Mouse (Mus musculus) hindbrain, embryonic 10.5 days (tissue): ENCODE data around the gene Dcakd. TPM values are rescaled to one million over a fixed set of nuclear protein-coding genes. Genes with fewer than 3 reads are reported as not detected.

ENCODE experiments used
- DNase-seq: peaks from one replicate; pipeline ENCODE4 v3.0.0-alpha.2; 2017; ENCODE audit warnings: low spot score
- H3K27ac ChIP-seq: fragments of 300-500 bp; sonication (generic); 2 replicates; pipeline ENCODE4 v1.5.1; 2016; ENCODE audit warnings: mild to moderate bottlenecking, moderate library complexity
- H3K27me3 ChIP-seq: fragments of 300-500 bp; sonication (generic); 2 replicates; pipeline ENCODE4 v1.6.1; 2016; ENCODE audit warnings: mild to moderate bottlenecking; ENCODE audit not compliant: poor library complexity, insufficient read depth, severe bottlenecking
- H3K36me3 ChIP-seq: fragments of 300-500 bp; sonication (generic); 2 replicates; pipeline ENCODE4 v1.6.1; 2016; ENCODE audit warnings: mild to moderate bottlenecking, moderate library complexity
- H3K4me1 ChIP-seq: fragments of 300-500 bp; sonication (generic); replicated peaks from 2 replicates; pipeline ENCODE4 v1.6.1; 2016; ENCODE audit warnings: mild to moderate bottlenecking
- H3K4me3 ChIP-seq: fragments of 300-500 bp; sonication (generic); 2 replicates; pipeline ENCODE4 v1.5.1; 2016; ENCODE audit warnings: mild to moderate bottlenecking, moderate library complexity
- H3K9me3 ChIP-seq: fragments of 300-500 bp; sonication (generic); 2 replicates; pipeline ENCODE4 v1.6.1; 2016; ENCODE audit warnings: mild to moderate bottlenecking, moderate library complexity
- WGBS: fragments of 180-500 bp; shearing (Covaris S2); methylation state at CpG from one replicate; pipeline ENCODE4 v1.1.7; 2016; 5-methylcytosine and 5-hydroxymethylcytosine counted together
- polyA plus RNA-seq: library from polyadenylated mRNA; unstranded; fragments of >200 nt; fragmentation: Nextera tagmentation; extraction: Ambion mirVana; gene quantifications from 2 replicates; pipeline ENCODE4 v1.2.1, GENCODE M21; 2016

Gene Dcakd
- polyA plus RNA-seq, 1 experiment from 2014 or later, result 276 TPM

GRCm38 (mm10) chr11:103038037-103038436 is 9.9 kb upstream of the Dcakd start:
- Histone ChIP-seq H3K4me1 (no peaks in the 10 kb centered on the region), H3K36me3 (peaks cover 72% of the 10 kb centered on the region), H3K4me3 (no peak overlapping the region), H3K27me3 (no peaks in the 10 kb centered on the region), H3K27ac (no peak overlapping the region), H3K9me3 (no peaks in the 10 kb centered on the region)
- WGBS, result 93% methylated on average over 6 of the region's 6 CpGs
- DNase-seq, result no peak

GRCm38 (mm10) chr11:103036881-103037465 is 8.8 kb upstream of the Dcakd start:
- DNase-seq, result no peak
- Histone ChIP-seq H3K27me3 (no peaks in the 10 kb centered on the region), H3K4me1 (no peaks in the 10 kb centered on the region), H3K9me3 (no peaks in the 10 kb centered on the region), H3K36me3 (peaks cover 71% of the 10 kb centered on the region), H3K4me3 (no peak overlapping the region), H3K27ac (no peak overlapping the region)
- WGBS, result 88% methylated on average over 8 of the region's 8 CpGs

- Histone ChIP-seq H3K9me3 (no peaks in the 10 kb centered on the region), H3K36me3 (peaks cover 69% of the 10 kb centered on the region), H3K4me1 (peaks cover 2% of the 10 kb centered on the region), H3K27ac (no peak overlapping the region), H3K27me3 (no peaks in the 10 kb centered on the region), H3K4me3 (no peak overlapping the region)
- 88% methylated on average over 6 of the region's 6 CpGs for WGBS
- no peak for DNase-seq
Measured at GRCm38 (mm10) chr11:103035007-103035406, 6.9 kb upstream of the Dcakd start.

GRCm38 (mm10) chr11:103033030-103033429 is 4.9 kb upstream of the Dcakd start:
- 92% methylated on average over 3 of the region's 3 CpGs for WGBS
- no peak overlapping the region for H3K27ac ChIP-seq
- DNase-seq, result no peak

GRCm38 (mm10) chr11:103027570-103028175 is 460 bp downstream of the Dcakd start:
- H3K4me1 ChIP-seq, result peaks cover 27% of the 10 kb centered on the region
- H3K4me3 ChIP-seq, result peak overlapping the region; percentile 80
- no peaks in the 10 kb centered on the region for H3K9me3 ChIP-seq
- H3K36me3 ChIP-seq, result peaks cover 33% of the 10 kb centered on the region
- WGBS, result 15% methylated on average over 8 of the region's 8 CpGs
- peak overlapping the region; percentile 94 for H3K27ac ChIP-seq
- no peak for DNase-seq
- no peaks in the 10 kb centered on the region for H3K27me3 ChIP-seq

More at GRCm38 (mm10) chr11:103033030-103033429, 4.9 kb upstream of the Dcakd start:
- Histone ChIP-seq H3K27me3 (no peaks in the 10 kb centered on the region), H3K4me1 (peaks cover 14% of the 10 kb centered on the region), H3K4me3 (no peak overlapping the region), H3K36me3 (peaks cover 51% of the 10 kb centered on the region), H3K9me3 (no peaks in the 10 kb centered on the region)

GRCm38 (mm10) chr11:103026901-103027300 is 1.2 kb downstream of the Dcakd start:
- DNase-seq, result no peak
- Histone ChIP-seq H3K4me3 (peak overlapping the region; percentile 80; the same call in 1 of the 2 replicates), H3K9me3 (no peaks in the 10 kb centered on the region), H3K27ac (0 out of 2 replicates have a peak overlapping the region, but pooled peaks have one; percentile 94), H3K27me3 (no peaks in the 10 kb centered on the region), H3K36me3 (peaks cover 31% of the 10 kb centered on the region), H3K4me1 (peaks cover 27% of the 10 kb centered on the region)
- 93% methylated on average over 3 of the region's 3 CpGs for whole genome bisulfite sequencing

- Histone ChIP-seq H3K9me3 (no peaks in the 10 kb centered on the region), H3K4me3 (no peak overlapping the region), H3K27me3 (no peaks in the 10 kb centered on the region), H3K27ac (no peak overlapping the region), H3K4me1 (peaks cover 15% of the 10 kb centered on the region), H3K36me3 (peaks cover 28% of the 10 kb centered on the region)
- DNase-seq, result no peak
- 93% methylated on average over 3 of the region's 3 CpGs for WGBS
Measured at GRCm38 (mm10) chr11:103023974-103024373, 4.2 kb downstream of the Dcakd start.

- Histone ChIP-seq H3K4me1 (peaks cover 5% of the 10 kb centered on the region), H3K4me3 (no peak overlapping the region), H3K9me3 (no peaks in the 10 kb centered on the region), H3K36me3 (peaks cover 24% of the 10 kb centered on the region), H3K27me3 (no peaks in the 10 kb centered on the region), H3K27ac (no peak overlapping the region)
- 73% methylated on average over 3 of the region's 3 CpGs for WGBS
- no peak for DNase-seq
Measured at GRCm38 (mm10) chr11:103020713-103021335, 7.3 kb downstream of the Dcakd start.

- H3K36me3 ChIP-seq, result peaks cover 24% of the 10 kb centered on the region
- no peak for DNase-seq
- no peaks in the 10 kb centered on the region for H3K9me3 ChIP-seq
- H3K4me1 ChIP-seq, result peaks cover 18% of the 10 kb centered on the region
- no peak overlapping the region for H3K4me3 ChIP-seq
- no peaks in the 10 kb centered on the region for H3K27me3 ChIP-seq
- H3K27ac ChIP-seq, result no peak overlapping the region
- 91% methylated on average over 7 of the region's 7 CpGs for WGBS
Measured at GRCm38 (mm10) chr11:103019325-103019724, 8.8 kb downstream of the Dcakd start.

- peaks cover 18% of the 10 kb centered on the region for H3K4me1 ChIP-seq
- H3K9me3 ChIP-seq, result no peaks in the 10 kb centered on the region
- peaks cover 21% of the 10 kb centered on the region for H3K36me3 ChIP-seq
- H3K27me3 ChIP-seq, result no peaks in the 10 kb centered on the region
- H3K4me3 ChIP-seq, result no peak overlapping the region
- no peak overlapping the region for H3K27ac ChIP-seq
- 83% methylated on average over 6 of the region's 6 CpGs for WGBS
- no peak for DNase-seq
Measured at GRCm38 (mm10) chr11:103018860-103019259, 9.3 kb downstream of the Dcakd start.

- no peaks in the 10 kb centered on the region for H3K27me3 ChIP-seq
- H3K36me3 ChIP-seq, result peaks cover 33% of the 10 kb centered on the region
- H3K4me3 ChIP-seq, result no peak overlapping the region
- H3K27ac ChIP-seq, result no peak overlapping the region
- no peaks in the 10 kb centered on the region for H3K9me3 ChIP-seq
- H3K4me1 ChIP-seq, result peaks cover 18% of the 10 kb centered on the region
- DNase-seq, result no peak
- WGBS, result 69% methylated on average over 9 of the region's 9 CpGs
Measured at GRCm38 (mm10) chr11:103017661-103018060, 10.5 kb downstream of the Dcakd start.

GRCm38 (mm10) chr11:103016930-103017329 is 11.2 kb downstream of the Dcakd start:
- WGBS, result under 1% methylated on average over 41 of the region's 41 CpGs

More at GRCm38 (mm10) chr11:103016930-103017329, 11.2 kb downstream of the Dcakd start:
- H3K36me3 ChIP-seq, result peaks cover 38% of the 10 kb centered on the region
- H3K27me3 ChIP-seq, result no peaks in the 10 kb centered on the region
- peaks cover 18% of the 10 kb centered on the region for H3K4me1 ChIP-seq
- peak overlapping the region; percentile 96 for H3K27ac ChIP-seq
- DNase-seq, result peak; percentile 97
- H3K4me3 ChIP-seq, result peak overlapping the region; percentile 79
- no peaks in the 10 kb centered on the region for H3K9me3 ChIP-seq
